Mouse (Mus musculus) CH12.LX (cell line): ENCODE data around the gene Krt71. TPM values are rescaled to one million over a fixed set of nuclear protein-coding genes. Genes with fewer than 3 reads are reported as not detected.

ENCODE experiments used
- DNase-seq: peaks from one replicate; pipeline ENCODE4 v3.0.0-alpha.2; 2013; ENCODE audit errors: extremely low read depth
- H3K27ac ChIP-seq: 2 replicates; pipeline ENCODE4 v1.5.1; 2012; ENCODE audit warnings: low read depth, mild to moderate bottlenecking, control low read depth, moderate library complexity; ENCODE audit not compliant: insufficient read depth
- H3K27me3 ChIP-seq: replicated peaks from 2 replicates; pipeline ENCODE3; 2012; ENCODE audit warnings: inconsistent platforms
- H3K36me3 ChIP-seq, 2 experiments: replicated peaks in 1 of 2; 2 replicates each; pipeline versions ENCODE3 to v1.6.1; 2012; ENCODE audit warnings: inconsistent platforms in 1 of 2, low read length in 1 of 2, mild to moderate bottlenecking in 1 of 2, mixed read lengths in 1 of 2, moderate library complexity in 1 of 2; ENCODE audit not compliant: control insufficient read depth in 1 of 2, insufficient read depth in 1 of 2
- H3K4me1 ChIP-seq, 2 experiments: 2 replicates each; pipeline ENCODE4 v1.6.1; 2012; ENCODE audit warnings: inconsistent platforms in 1 of 2, moderate library complexity in 1 of 2; ENCODE audit not compliant: insufficient read depth in 2 of 2, control insufficient read depth in 1 of 2
- H3K4me2 ChIP-seq: 2 replicates; pipeline ENCODE4 v1.6.1; 2012; ENCODE audit warnings: low read depth, mild to moderate bottlenecking, control low read depth; ENCODE audit not compliant: poor library complexity, insufficient read depth, severe bottlenecking
- H3K4me3 ChIP-seq, 3 experiments: fragments of 150-350 bp in 1 of 3; sonication (generic) in 1 of 3; replicated peaks in 1 of 3; 2 replicates each; pipeline versions ENCODE3 to v1.5.1; 2011 to 2012; ENCODE audit warnings: low read depth in 2 of 3, low read length in 2 of 3, mild to moderate bottlenecking in 2 of 3, moderate library complexity in 2 of 3, control low read depth in 1 of 3, improper control_type of control experiment in 1 of 3, inconsistent platforms in 1 of 3, mixed read lengths in 1 of 3; ENCODE audit not compliant: poor library complexity in 1 of 3
- H3K79me2 ChIP-seq: replicated peaks from 2 replicates; pipeline ENCODE4 v1.6.1; 2012; ENCODE audit warnings: mild to moderate bottlenecking, moderate library complexity; ENCODE audit not compliant: control insufficient read depth, poor library complexity, insufficient read depth, severe bottlenecking; ENCODE audit errors: extremely low read depth
- H3K9ac ChIP-seq: 2 replicates; pipeline ENCODE4 v1.6.1; 2012; ENCODE audit warnings: low read depth, mild to moderate bottlenecking, control low read depth, moderate library complexity; ENCODE audit not compliant: insufficient read depth
- H3K9me3 ChIP-seq: replicated peaks from 2 replicates; pipeline ENCODE3; 2012; ENCODE audit warnings: low read length, inconsistent platforms, mixed read lengths
- CHD1 ChIP-seq: IDR thresholded peaks from 2 replicates; pipeline ENCODE4 v1.6.1; 2012; ENCODE audit warnings: low read depth, low read length, improper control_type of control experiment, inconsistent platforms
- CHD2 ChIP-seq: IDR thresholded peaks from 2 replicates; pipeline ENCODE4 v1.6.1; 2011; ENCODE audit warnings: low read length, improper control_type of control experiment
- CTCF ChIP-seq, 2 experiments: IDR thresholded peaks in 1 of 2; conservative IDR thresholded peaks in 1 of 2; 2 replicates each; pipeline ENCODE4 v1.5.1; 2011 to 2012; ENCODE audit warnings: low read depth in 2 of 2, low read length in 2 of 2, improper control_type of control experiment in 1 of 2, inconsistent platforms in 1 of 2, mild to moderate bottlenecking in 1 of 2, moderate library complexity in 1 of 2
- E2F4 ChIP-seq: IDR thresholded peaks from 2 replicates; pipeline ENCODE4 v1.6.1; 2011; ENCODE audit warnings: low read depth, low read length, improper control_type of control experiment; ENCODE audit not compliant: insufficient replicate concordance
- EP300 ChIP-seq: IDR thresholded peaks from 2 replicates; pipeline ENCODE4 v1.6.1; 2011; ENCODE audit warnings: low read length, improper control_type of control experiment
- ETS1 ChIP-seq: conservative IDR thresholded peaks from 2 replicates; pipeline ENCODE4 v1.6.1; 2012; ENCODE audit warnings: low read depth, mild to moderate bottlenecking, inconsistent platforms, low read length, improper control_type of control experiment, moderate library complexity
- GABPA ChIP-seq: IDR thresholded peaks from 2 replicates; pipeline ENCODE4 v1.6.1; 2012; ENCODE audit warnings: low read depth, low read length, improper control_type of control experiment, inconsistent platforms; ENCODE audit not compliant: insufficient replicate concordance
- JUND ChIP-seq: conservative IDR thresholded peaks from 2 replicates; pipeline ENCODE4 v1.6.1; 2011; ENCODE audit warnings: low read depth, low read length, improper control_type of control experiment
- KAT2A ChIP-seq: IDR thresholded peaks from 2 replicates; pipeline ENCODE4 v1.6.1; 2012; ENCODE audit warnings: low read length, improper control_type of control experiment, inconsistent platforms; ENCODE audit not compliant: insufficient replicate concordance
- MAFK ChIP-seq: IDR thresholded peaks from 2 replicates; pipeline ENCODE4 v1.6.1; 2011; ENCODE audit warnings: low read length, improper control_type of control experiment; ENCODE audit not compliant: insufficient replicate concordance
- MAZ ChIP-seq: IDR thresholded peaks from 2 replicates; pipeline ENCODE4 v1.6.1; 2012; ENCODE audit warnings: low read depth, mild to moderate bottlenecking, inconsistent platforms, low read length, improper control_type of control experiment, moderate library complexity
- MXI1 ChIP-seq: IDR thresholded peaks from 2 replicates; pipeline ENCODE4 v1.6.1; 2011; ENCODE audit warnings: mild to moderate bottlenecking, low read depth, low read length, improper control_type of control experiment
- MYC ChIP-seq: IDR thresholded peaks from 2 replicates; pipeline ENCODE4 v1.6.1; 2011; ENCODE audit warnings: low read depth, mild to moderate bottlenecking, improper control_type of control experiment, low read length
- NELFE ChIP-seq: IDR thresholded peaks from 2 replicates; pipeline ENCODE4 v1.6.1; 2011; ENCODE audit warnings: low read depth, low read length, improper control_type of control experiment
- POLR2A ChIP-seq: IDR thresholded peaks from 2 replicates; pipeline ENCODE4 v1.6.1; 2011; ENCODE audit warnings: low read depth, mild to moderate bottlenecking, improper control_type of control experiment, low read length
- RAD21 ChIP-seq: IDR thresholded peaks from 2 replicates; pipeline ENCODE4 v1.6.1; 2011; ENCODE audit warnings: low read depth, mild to moderate bottlenecking, low read length, improper control_type of control experiment, moderate library complexity
- RCOR1 ChIP-seq: conservative IDR thresholded peaks from 2 replicates; pipeline ENCODE4 v1.6.1; 2012; ENCODE audit warnings: low read depth, mild to moderate bottlenecking, inconsistent platforms, low read length, improper control_type of control experiment
- SIN3A ChIP-seq: IDR thresholded peaks from 2 replicates; pipeline ENCODE4 v1.6.1; 2012; ENCODE audit warnings: low read length, improper control_type of control experiment, inconsistent platforms
- TBP ChIP-seq: conservative IDR thresholded peaks from 2 replicates; pipeline ENCODE4 v1.6.1; 2011; ENCODE audit warnings: low read depth, low read length, improper control_type of control experiment
- UBTF ChIP-seq: IDR thresholded peaks from 2 replicates; pipeline ENCODE4 v1.6.1; 2012; ENCODE audit warnings: low read depth, mild to moderate bottlenecking, inconsistent platforms, low read length, improper control_type of control experiment, moderate library complexity
- USF2 ChIP-seq: conservative IDR thresholded peaks from 2 replicates; pipeline ENCODE4 v1.6.1; 2011; ENCODE audit warnings: low read depth, low read length, improper control_type of control experiment
- ZC3H11A ChIP-seq: IDR thresholded peaks from 2 replicates; pipeline ENCODE4 v1.6.1; 2012; ENCODE audit warnings: low read depth, mild to moderate bottlenecking, inconsistent platforms, low read length, improper control_type of control experiment
- ZKSCAN1 ChIP-seq: IDR thresholded peaks from 2 replicates; pipeline ENCODE4 v1.6.1; 2012; ENCODE audit warnings: low read depth, inconsistent platforms, low read length, improper control_type of control experiment, borderline replicate concordance
- ZNF384 ChIP-seq: IDR thresholded peaks from 2 replicates; pipeline ENCODE4 v1.6.1; 2012; ENCODE audit warnings: low read depth, low read length, improper control_type of control experiment, inconsistent platforms
- dilution Hi-C: fragments of 300-500 bp; cut with MboI; formaldehyde crosslinking; loops from 2 replicates; pipeline ENCODE4 v1.14.3; 2020; ENCODE audit warnings: low sequenced_read_pairs; ENCODE audit not compliant: extremely low pct_unique_long_range_greater_than_20kb, extremely low pct_ligation_motif_present
- in situ Hi-C: fragments of 300-500 bp; cut with MboI; formaldehyde crosslinking; loops from 3 replicates; pipeline ENCODE4 v1.14.3; 2019; ENCODE audit warnings: low sequenced_read_pairs, low pct_ligation_motif_present, low pct_unique_long_range_greater_than_20kb, mixed read lengths
- polyA plus RNA-seq: library from polyadenylated mRNA; unstranded; fragments of >175 nt; gene quantifications from 2 replicates; pipeline ENCODE4 v1.2.1, GENCODE M21; 2012; ENCODE audit warnings: low read depth; ENCODE audit not compliant: insufficient read length
- total RNA-seq, 2 experiments: library from RNA; depleted of rRNA; stranded (reverse); fragments of 300-350 nt in 1 of 2; fragments of >200 nt in 1 of 2; gene quantifications; 2 replicates each; pipeline ENCODE4 v1.2.3; 2012 to 2014

Krt71 gene
- total RNA-seq (2012; rRNA removed) = not detected in 2 replicates
- not detected in 2 replicates for total RNA-seq (2014; rRNA removed)
- polyA plus RNA-seq = not detected in 2 replicates

- dilution Hi-C loops = no loop called here
- TF ChIP-seq MYC = no peak
- TF ChIP-seq CHD1 = no peak
- no peak for TF ChIP-seq MXI1
- TF ChIP-seq, all 38 proteins: peak for 0
- Histone ChIP-seq H3K79me2 (no peaks in the 10 kb centered on the region), H3K36me3 (no peaks in the 10 kb centered on the region), H3K9me3 (no peaks in the 10 kb centered on the region), H3K4me2 (no peak within 1 kb of the TSS), H3K4me3 (no peak within 1 kb of the TSS), H3K4me1 (no peaks in the 10 kb centered on the region), H3K27me3 (peaks cover 94% of the 10 kb centered on the region), H3K9ac (no peak within 1 kb of the TSS), H3K27ac (no peak within 1 kb of the TSS)
- in situ Hi-C loops = no loop called here
- DNase-seq = no peak
Measured at GRCm38 (mm10) chr15:101742711-101743110, at the start of gene Krt71. Gene Krt71 (minus strand): TSS chr15:101743109.

- no peaks in the 10 kb centered on the region for H3K79me2 ChIP-seq
- H3K4me3 ChIP-seq = no peak overlapping the region
- DNase-seq = no peak
- TF ChIP-seq USF2 = no peak
- no peak for TF ChIP-seq MXI1
- no peak for TF ChIP-seq CTCF (conservative IDR thresholded peaks at IDR 0.05 in 1 of 2, IDR thresholded peaks at IDR 0.05 in 1 of 2; ENCODE audit: low read depth in 2 of 2, low read length in 2 of 2)
- no peak for TF ChIP-seq SIN3A
- no peak for TF ChIP-seq E2F4
- TF ChIP-seq ZKSCAN1 = no peak
- TF ChIP-seq ZC3H11A = no peak
- no peak for TF ChIP-seq JUND
- H3K4me2 ChIP-seq = no peak overlapping the region
- dilution Hi-C loops (no loop called here), in situ Hi-C loops (no loop called here)
- no peaks in the 10 kb centered on the region for H3K36me3 ChIP-seq
- peaks cover 98% of the 10 kb centered on the region for H3K27me3 ChIP-seq
- no peaks in the 10 kb centered on the region for H3K4me1 ChIP-seq
- H3K9ac ChIP-seq = no peak overlapping the region
- peaks cover 5% of the 10 kb centered on the region for H3K9me3 ChIP-seq
- no peak overlapping the region for H3K27ac ChIP-seq
Measured at GRCm38 (mm10) chr15:101790867-101791266, 48.0 kb upstream of the Krt71 start.

GRCm38 (mm10) chr15:101786360-101786759, 43.5 kb upstream of the Krt71 start, which contains the start of gene Krt72:
Gene Krt72 (minus strand): TSS chr15:101786460.
- Histone ChIP-seq H3K79me2 (no peaks in the 10 kb centered on the region), H3K27ac (no peak within 1 kb of the TSS), H3K27me3 (peaks cover 95% of the 10 kb centered on the region), H3K4me1 (no peaks in the 10 kb centered on the region), H3K36me3 (no peaks in the 10 kb centered on the region), H3K4me2 (no peak within 1 kb of the TSS), H3K9me3 (no peaks in the 10 kb centered on the region), H3K9ac (no peak within 1 kb of the TSS), H3K4me3 (no peak within 1 kb of the TSS)
- in situ Hi-C loops = no loop called here
- DNase-seq = no peak
- TF ChIP-seq NELFE (no peak), RAD21 (no peak), RCOR1 (no peak), ETS1 (no peak), MAZ (no peak), UBTF (no peak), EP300 (no peak), KAT2A (no peak), ZNF384 (no peak), TBP (no peak), E2F4 (no peak), POLR2A (no peak), GABPA (no peak), CHD2 (no peak), MAFK (no peak)
- dilution Hi-C loops = no loop called here
